Mouse (Mus musculus) liver, embryonic 14.5 days (tissue): ENCODE results near the gene Tceal7.

ENCODE experiments used
- CTCF ChIP-seq: IDR thresholded peaks from 2 replicates; pipeline ENCODE4 v1.5.1; 2016; ENCODE audit warnings: antibody characterized with exemption, low read depth, control low read depth
- EP300 ChIP-seq: IDR thresholded peaks from 2 replicates; pipeline ENCODE4 v1.6.1; 2016; ENCODE audit warnings: antibody characterized with exemption, low read depth

- TF ChIP-seq CTCF, result no peak
- no peak for TF ChIP-seq EP300
Measured at GRCm38 (mm10) chrX:136213396-136213795, 1.2 kb upstream of the Tceal7 start.
